Mouse (Mus musculus) kidney, embryonic 14.5 days (tissue): Measurements from ENCODE around the gene Itsn1. TPM values are rescaled to one million over a fixed set of nuclear protein-coding genes. Genes with fewer than 3 reads are reported as not detected.

Source experiments
- ATAC-seq: fragments of 200-750 bp; cut with Nextera tagmentation; 2 replicates; pipeline ENCODE4 v1.8.0; 2017; ENCODE audit warnings: moderate number of reproducible peaks, mild to moderate bottlenecking, moderate TSS enrichment, moderate library complexity; ENCODE audit not compliant: low FRiP score, low TSS enrichment
- H3K27ac ChIP-seq: fragments of 300-500 bp; sonication (generic); 2 replicates; pipeline ENCODE4 v1.5.1; 2014; ENCODE audit warnings: low read depth, mild to moderate bottlenecking, low read length, moderate library complexity, mixed read lengths
- H3K27me3 ChIP-seq: fragments of 300-500 bp; sonication (generic); 2 replicates; pipeline ENCODE4 v1.6.1; 2014; ENCODE audit warnings: mild to moderate bottlenecking, low read length; ENCODE audit not compliant: control insufficient read depth, insufficient read depth
- H3K36me3 ChIP-seq: fragments of 300-500 bp; sonication (generic); 2 replicates; pipeline ENCODE4 v1.6.1; 2014; ENCODE audit warnings: low read length, mixed read lengths; ENCODE audit not compliant: control insufficient read depth, insufficient read depth
- H3K4me1 ChIP-seq: fragments of 300-500 bp; sonication (generic); 2 replicates; pipeline ENCODE4 v1.6.1; 2014; ENCODE audit warnings: low read length, mixed read lengths; ENCODE audit not compliant: control insufficient read depth, insufficient read depth
- H3K4me2 ChIP-seq: fragments of 300-500 bp; sonication (generic); replicated peaks from 2 replicates; pipeline ENCODE4 v1.6.1; 2014; ENCODE audit warnings: low read depth, mild to moderate bottlenecking, low read length
- H3K4me3 ChIP-seq: fragments of 300-500 bp; sonication (generic); 2 replicates; pipeline ENCODE4 v1.5.1; 2014; ENCODE audit warnings: mild to moderate bottlenecking, low read length
- H3K9ac ChIP-seq: fragments of 300-500 bp; sonication (generic); 2 replicates; pipeline ENCODE4 v1.6.1; 2014; ENCODE audit warnings: low read depth, mild to moderate bottlenecking, low read length, moderate library complexity
- H3K9me3 ChIP-seq: fragments of 300-500 bp; sonication (generic); 2 replicates; pipeline ENCODE4 v1.6.1; 2016; ENCODE audit warnings: low read length; ENCODE audit not compliant: control insufficient read depth
- WGBS: fragments of 180-500 bp; shearing (Covaris S2); extraction: QIAGEN DNeasy Blood & Tissue Kit; methylation state at CpG from one replicate; pipeline ENCODE4 v1.1.7; 2014; 5-methylcytosine and 5-hydroxymethylcytosine counted together
- polyA plus RNA-seq: library from polyadenylated mRNA; unstranded; fragments of >200 nt; fragmentation: Nextera tagmentation; extraction: Ambion mirVana; gene quantifications from 2 replicates; pipeline ENCODE4 v1.2.1, GENCODE M21; 2014

Gene Itsn1
- polyA plus RNA-seq, 1 experiment from 2014 or later, result 27.7 TPM

- H3K9ac ChIP-seq, result no peak overlapping the region
- no peak for ATAC-seq
- H3K36me3 ChIP-seq, result peaks cover 15% of the 10 kb centered on the region; the same call in 1 of the 2 replicates
- WGBS, result 74% methylated on average over 14 of the region's 14 CpGs
- H3K4me3 ChIP-seq, result no peak overlapping the region
- H3K4me1 ChIP-seq, result peaks cover 19% of the 10 kb centered on the region; the same call in 1 of the 2 replicates
- no peak overlapping the region for H3K27ac ChIP-seq
- no peaks in the 10 kb centered on the region for H3K9me3 ChIP-seq
- H3K27me3 ChIP-seq, result no peaks in the 10 kb centered on the region
- H3K4me2 ChIP-seq, result no peak overlapping the region
Observed at GRCm38 (mm10) chr16:91841026-91841630, 112.0 kb downstream of the Itsn1 start.

GRCm38 (mm10) chr16:91846089-91846741 lies 117.1 kb downstream of the Itsn1 start:
- no peak overlapping the region for H3K4me3 ChIP-seq
- peaks cover 19% of the 10 kb centered on the region; the same call in 1 of the 2 replicates for H3K36me3 ChIP-seq
- H3K4me2 ChIP-seq, result no peak overlapping the region
- H3K27me3 ChIP-seq, result no peaks in the 10 kb centered on the region
- ATAC-seq, result peak; percentile 58
- 0 out of 2 replicates have a peak overlapping the region, but pooled peaks have one; percentile 24 for H3K27ac ChIP-seq
- no peak overlapping the region for H3K9ac ChIP-seq
- WGBS, result 30% methylated on average over 10 of the region's 10 CpGs
- H3K9me3 ChIP-seq, result no peaks in the 10 kb centered on the region
- peaks cover 19% of the 10 kb centered on the region; the same call in 1 of the 2 replicates for H3K4me1 ChIP-seq

DNA sequence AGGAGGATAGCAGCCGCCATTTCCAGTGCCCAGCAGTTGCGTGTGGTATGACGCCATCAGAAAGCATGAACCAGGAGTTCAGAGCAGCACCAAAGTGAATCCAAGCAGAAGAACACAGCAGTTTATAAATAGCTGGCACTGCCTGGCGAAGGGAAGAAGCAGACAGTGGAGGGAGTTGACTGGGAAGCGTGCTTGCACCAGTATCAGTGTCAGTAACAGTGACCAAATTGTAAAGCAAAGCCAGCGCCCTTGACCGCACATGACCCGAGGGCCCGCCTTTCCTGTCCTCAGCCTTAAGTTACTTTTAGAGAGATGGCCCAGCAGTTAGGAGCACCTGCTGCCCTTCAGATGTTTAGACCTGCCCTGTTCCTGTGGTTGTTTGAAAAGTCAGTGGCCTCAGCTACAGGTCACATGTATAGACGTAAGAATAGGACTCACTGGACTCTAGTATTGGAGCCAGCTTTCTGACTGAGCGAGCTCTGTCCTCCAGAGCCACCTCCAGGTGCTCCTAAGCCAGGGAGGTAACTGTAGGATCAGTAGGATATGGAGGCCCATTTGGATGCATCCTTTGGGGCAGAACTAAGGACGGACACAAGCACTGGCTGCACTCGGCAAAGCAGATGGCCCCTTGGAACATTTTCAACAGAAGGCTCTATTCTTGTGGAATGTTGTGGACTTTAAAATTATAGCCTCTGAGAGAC lies 118.6 kb downstream of the Itsn1 start:
- Histone ChIP-seq H3K36me3 (peaks cover 16% of the 10 kb centered on the region), H3K27ac (no peak overlapping the region), H3K27me3 (no peaks in the 10 kb centered on the region), H3K4me1 (peaks cover 19% of the 10 kb centered on the region; the same call in 1 of the 2 replicates), H3K4me2 (no peak overlapping the region), H3K9ac (no peak overlapping the region), H3K4me3 (no peak overlapping the region), H3K9me3 (no peaks in the 10 kb centered on the region)
- WGBS, result 60% methylated on average over 13 of the region's 13 CpGs
- ATAC-seq, result peak; percentile 26; the same call in 1 of the 2 replicates

GRCm38 (mm10) chr16:91848505-91848904 lies 119.4 kb downstream of the Itsn1 start:
- Histone ChIP-seq H3K27me3 (no peaks in the 10 kb centered on the region), H3K9me3 (no peaks in the 10 kb centered on the region), H3K27ac (no peak overlapping the region), H3K4me1 (peaks cover 19% of the 10 kb centered on the region; the same call in 1 of the 2 replicates), H3K9ac (no peak overlapping the region), H3K36me3 (peaks cover 21% of the 10 kb centered on the region), H3K4me2 (no peak overlapping the region), H3K4me3 (no peak overlapping the region)
- ATAC-seq, result no peak
- 85% methylated on average over 9 of the region's 9 CpGs for WGBS

DNA sequence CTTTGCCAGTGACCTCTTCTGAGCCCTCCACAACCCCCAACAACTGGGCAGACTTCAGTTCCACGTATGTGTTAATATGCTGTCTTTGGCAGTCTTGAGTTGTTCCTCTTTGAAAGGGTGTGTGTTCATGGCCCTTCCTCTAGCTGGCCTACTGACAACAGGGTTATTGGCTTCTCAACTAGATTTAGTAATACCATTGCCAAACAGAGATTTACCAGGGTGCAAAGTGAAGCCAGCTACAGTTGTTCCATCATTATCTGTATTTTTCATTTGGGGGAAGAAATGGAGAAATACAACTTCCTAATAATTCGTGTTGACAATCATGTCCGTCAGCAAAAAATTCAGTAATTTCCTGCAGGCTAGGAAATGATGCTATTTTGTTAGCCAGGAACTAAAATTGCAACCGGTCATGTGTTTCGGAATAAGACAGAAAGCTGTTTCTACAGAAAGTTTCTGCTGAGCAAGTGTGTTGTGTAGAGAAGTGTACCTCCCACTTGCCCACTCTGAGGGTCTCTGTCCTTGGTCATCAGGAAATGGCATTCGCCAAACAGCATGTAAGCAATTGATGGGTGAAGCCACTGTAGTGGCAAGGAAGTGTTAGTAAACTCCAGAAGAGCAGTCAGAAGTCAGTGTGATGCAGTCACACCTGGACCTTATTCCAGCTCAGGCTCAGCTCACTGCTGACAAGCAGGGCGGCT lies 120.0 kb downstream of the Itsn1 start:
- H3K9ac ChIP-seq, result no peak overlapping the region
- peaks cover 19% of the 10 kb centered on the region; the same call in 1 of the 2 replicates for H3K4me1 ChIP-seq
- peaks cover 26% of the 10 kb centered on the region for H3K36me3 ChIP-seq
- H3K27ac ChIP-seq, result no peak overlapping the region
- no peaks in the 10 kb centered on the region for H3K27me3 ChIP-seq
- H3K4me3 ChIP-seq, result no peak overlapping the region
- WGBS, result 86% methylated on average over 7 of the region's 7 CpGs
- no peak for ATAC-seq
- no peaks in the 10 kb centered on the region for H3K9me3 ChIP-seq
- no peak overlapping the region for H3K4me2 ChIP-seq

GRCm38 (mm10) chr16:91850175-91850574 lies 121.1 kb downstream of the Itsn1 start:
- Histone ChIP-seq H3K4me2 (no peak overlapping the region), H3K4me3 (no peak overlapping the region), H3K27me3 (no peaks in the 10 kb centered on the region), H3K9ac (no peak overlapping the region), H3K9me3 (no peaks in the 10 kb centered on the region), H3K4me1 (peaks cover 19% of the 10 kb centered on the region; the same call in 1 of the 2 replicates), H3K27ac (no peak overlapping the region), H3K36me3 (peaks cover 34% of the 10 kb centered on the region)
- no peak for ATAC-seq
- 78% methylated on average over 3 of the region's 3 CpGs for WGBS

- 61% methylated on average over 19 of the region's 19 CpGs for WGBS
- no peak overlapping the region for H3K27ac ChIP-seq
- ATAC-seq, result 0 out of 2 replicates have a peak, but pooled peaks have one; percentile 29
Observed at GRCm38 (mm10) chr16:91851456-91852231, 122.6 kb downstream of the Itsn1 start.

GRCm38 (mm10) chr16:91852753-91853152 lies 123.7 kb downstream of the Itsn1 start:
- Histone ChIP-seq H3K27ac (no peak overlapping the region), H3K4me1 (peaks cover 4% of the 10 kb centered on the region; the same call in 1 of the 2 replicates), H3K4me2 (no peak overlapping the region), H3K27me3 (no peaks in the 10 kb centered on the region), H3K4me3 (no peak overlapping the region), H3K36me3 (peaks cover 44% of the 10 kb centered on the region), H3K9ac (no peak overlapping the region), H3K9me3 (no peaks in the 10 kb centered on the region)
- no peak for ATAC-seq
- 89% methylated on average over 10 of the region's 10 CpGs for WGBS

More at GRCm38 (mm10) chr16:91851456-91852231, 122.6 kb downstream of the Itsn1 start:
- Histone ChIP-seq H3K36me3 (peaks cover 41% of the 10 kb centered on the region), H3K9me3 (no peaks in the 10 kb centered on the region), H3K4me1 (peaks cover 8% of the 10 kb centered on the region; the same call in 1 of the 2 replicates), H3K27me3 (no peaks in the 10 kb centered on the region), H3K4me3 (no peak overlapping the region), H3K4me2 (no peak overlapping the region), H3K9ac (no peak overlapping the region)
